Mouse (Mus musculus) forebrain, embryonic 16.5 days (tissue): ENCODE measurements at regions not wholly inside any gene's neighbourhood (a gene's known extent, or its start where the extent isn't known, plus 50 kb on each side); places are given as distances from the start of the nearest gene placed in this dataset.

Source experiments
- ATAC-seq: fragments of 200-750 bp; cut with Nextera tagmentation; 2 replicates; pipeline ENCODE4 v1.8.0; 2017; ENCODE audit warnings: mild to moderate bottlenecking, moderate library complexity
- H3K27ac ChIP-seq: fragments of 300-500 bp; sonication (generic); 2 replicates; pipeline ENCODE4 v1.5.1; 2014; ENCODE audit warnings: low read length, control low read depth
- H3K27me3 ChIP-seq: fragments of 300-500 bp; sonication (generic); replicated peaks from 2 replicates; pipeline ENCODE4 v1.6.1; 2014; ENCODE audit warnings: low read length; ENCODE audit not compliant: control insufficient read depth, insufficient read depth
- H3K36me3 ChIP-seq: fragments of 300-500 bp; sonication (generic); 2 replicates; pipeline ENCODE4 v1.6.1; 2014; ENCODE audit not compliant: control insufficient read depth, insufficient read depth
- H3K4me1 ChIP-seq: fragments of 300-500 bp; sonication (generic); replicated peaks from 2 replicates; pipeline ENCODE4 v1.6.1; 2014; ENCODE audit warnings: low read length; ENCODE audit not compliant: control insufficient read depth, insufficient read depth
- H3K4me2 ChIP-seq: fragments of 300-500 bp; sonication (generic); 2 replicates; pipeline ENCODE4 v1.6.1; 2014; ENCODE audit warnings: mild to moderate bottlenecking, low read length, control low read depth
- H3K4me3 ChIP-seq: fragments of 300-500 bp; sonication (generic); replicated peaks from 2 replicates; pipeline ENCODE4 v1.5.1; 2014; ENCODE audit warnings: mild to moderate bottlenecking, low read length, control low read depth
- H3K9ac ChIP-seq: fragments of 300-500 bp; sonication (generic); replicated peaks from 2 replicates; pipeline ENCODE4 v1.6.1; 2014; ENCODE audit warnings: low read depth, low read length, control low read depth
- H3K9me3 ChIP-seq: fragments of 300-500 bp; sonication (generic); 2 replicates; pipeline ENCODE4 v1.6.1; 2016; ENCODE audit warnings: low read length; ENCODE audit not compliant: control insufficient read depth
- WGBS: fragments of 180-500 bp; shearing (Covaris S2); extraction: QIAGEN DNeasy Blood & Tissue Kit; methylation state at CpG from one replicate; pipeline ENCODE4 v1.1.7; 2014; 5-methylcytosine and 5-hydroxymethylcytosine counted together

DNA sequence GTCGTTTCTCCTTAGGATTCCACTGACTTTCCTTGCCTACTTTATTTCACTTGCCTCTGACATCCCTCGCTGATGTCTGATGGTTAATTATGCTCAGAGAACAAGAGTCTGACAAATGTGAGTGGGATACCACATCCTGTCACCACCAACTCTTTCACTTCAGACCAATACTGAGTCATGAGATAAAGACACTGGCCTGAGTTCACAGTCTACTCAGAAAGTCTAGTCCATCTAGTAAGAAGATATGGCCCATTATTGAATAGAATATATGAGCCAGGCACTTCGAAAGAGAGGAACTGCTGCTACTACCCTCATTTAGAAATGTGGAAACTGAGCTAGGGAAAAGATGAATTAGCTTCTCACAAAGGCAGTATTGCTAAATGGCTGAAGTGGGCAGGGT lies 210.0 kb upstream of the Gnpda2 start:
- no peak overlapping the region for H3K4me2 ChIP-seq
- H3K9me3 ChIP-seq: no peaks in the 10 kb centered on the region
- no peaks in the 10 kb centered on the region for H3K4me1 ChIP-seq
- H3K36me3 ChIP-seq: no peaks in the 10 kb centered on the region
- no peak overlapping the region for H3K9ac ChIP-seq
- WGBS: 87% methylated on average over 3 of the region's 3 CpGs
- ATAC-seq: no peak
- no peak overlapping the region for H3K27ac ChIP-seq
- H3K4me3 ChIP-seq: no peak overlapping the region
- no peaks in the 10 kb centered on the region for H3K27me3 ChIP-seq

DNA sequence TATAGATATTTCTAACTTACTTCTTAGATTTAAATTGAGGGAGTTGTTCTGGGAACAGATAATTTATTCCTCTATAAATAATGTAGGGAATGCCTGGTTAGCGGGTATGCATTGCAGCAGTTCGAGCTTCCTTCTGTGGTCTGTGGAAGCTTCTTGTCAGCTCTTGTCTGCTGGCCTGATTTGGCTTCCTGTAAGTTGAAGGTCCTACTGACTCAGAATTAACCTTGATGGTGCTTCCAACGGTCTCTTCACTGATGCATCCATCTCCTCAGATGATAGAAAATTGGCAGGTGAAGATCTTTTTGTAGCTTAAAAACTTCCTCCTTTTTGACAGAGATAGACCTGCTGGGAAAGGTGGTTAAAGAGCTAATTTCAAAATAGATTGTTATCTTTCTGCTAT lies 203.2 kb upstream of the Gnpda2 start:
- Histone ChIP-seq H3K9me3 (no peaks in the 10 kb centered on the region), H3K36me3 (no peaks in the 10 kb centered on the region), H3K4me2 (no peak overlapping the region), H3K9ac (no peak overlapping the region), H3K27ac (no peak overlapping the region), H3K27me3 (no peaks in the 10 kb centered on the region), H3K4me1 (no peaks in the 10 kb centered on the region), H3K4me3 (no peak overlapping the region)
- ATAC-seq: no peak
- 82% methylated on average over 3 of the region's 3 CpGs for WGBS

DNA sequence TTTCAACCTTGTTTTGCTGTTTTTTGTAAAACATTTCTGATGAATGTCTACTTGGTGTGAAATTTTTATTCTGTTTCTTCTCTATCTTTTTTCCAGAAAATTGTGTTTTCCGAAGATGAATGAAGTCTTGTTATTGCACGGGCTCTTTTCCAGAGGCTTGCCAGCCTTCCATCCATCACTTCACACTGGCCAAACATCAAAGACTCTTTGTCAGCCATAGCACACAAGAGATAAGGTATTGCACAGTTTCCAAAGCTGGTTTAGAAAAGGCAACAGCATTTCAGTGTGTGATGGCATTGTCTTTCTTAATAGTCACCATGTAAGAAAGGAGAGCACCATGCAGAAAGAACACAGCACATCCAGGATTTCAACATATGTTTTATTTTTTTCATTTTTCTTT lies 202.5 kb upstream of the Gnpda2 start:
- Histone ChIP-seq H3K9ac (no peak overlapping the region), H3K27me3 (no peaks in the 10 kb centered on the region), H3K4me3 (no peak overlapping the region), H3K27ac (no peak overlapping the region), H3K9me3 (no peaks in the 10 kb centered on the region), H3K36me3 (no peaks in the 10 kb centered on the region), H3K4me1 (no peaks in the 10 kb centered on the region), H3K4me2 (no peak overlapping the region)
- no peak for ATAC-seq
- 69% methylated on average over 2 of the region's 2 CpGs for WGBS

DNA sequence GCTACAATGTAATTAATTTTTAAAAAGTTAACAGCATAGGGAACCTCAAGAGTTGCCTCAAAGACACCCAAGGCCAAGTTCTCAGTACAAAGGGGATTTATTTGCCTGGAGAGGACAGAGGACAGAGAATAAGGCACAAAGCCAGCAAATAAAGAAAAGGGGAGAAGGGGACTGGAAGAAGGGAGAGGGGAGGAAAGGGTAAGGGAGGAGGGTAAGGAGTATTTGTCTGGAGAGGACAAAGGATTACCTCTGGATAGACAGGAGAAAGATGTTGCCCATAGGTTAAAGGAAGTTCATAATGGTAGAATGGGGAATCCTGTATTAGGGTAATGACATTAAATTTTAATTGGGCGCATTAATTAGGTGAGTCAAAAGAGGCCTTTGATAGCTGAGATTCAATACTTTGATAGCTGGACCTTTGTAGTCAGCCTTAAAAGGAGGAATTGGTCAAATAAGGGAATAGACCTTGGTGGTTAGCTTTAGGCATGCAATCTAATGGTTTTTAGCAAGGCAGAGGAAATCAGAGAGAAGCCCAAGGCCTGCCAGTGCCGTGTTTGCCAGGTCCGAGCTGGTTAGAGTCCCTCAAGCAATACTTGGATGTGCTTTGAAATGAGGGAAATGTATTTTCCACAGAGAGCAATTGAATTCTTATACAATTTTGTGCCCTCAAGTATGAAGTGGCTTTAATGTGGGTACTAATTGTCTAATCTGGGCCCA lies 164.8 kb upstream of the Gnpda2 start:
- H3K4me3 ChIP-seq: no peak overlapping the region
- no peak overlapping the region for H3K4me2 ChIP-seq
- peak; percentile 50; the same call in 1 of the 2 replicates for ATAC-seq
- 27% methylated on average over 3 of the region's 3 CpGs for WGBS
- no peaks in the 10 kb centered on the region for H3K27me3 ChIP-seq
- H3K36me3 ChIP-seq: no peaks in the 10 kb centered on the region
- H3K27ac ChIP-seq: no peak overlapping the region
- H3K4me1 ChIP-seq: peaks cover 6% of the 10 kb centered on the region; the same call in 1 of the 2 replicates
- no peaks in the 10 kb centered on the region for H3K9me3 ChIP-seq
- no peak overlapping the region for H3K9ac ChIP-seq

DNA sequence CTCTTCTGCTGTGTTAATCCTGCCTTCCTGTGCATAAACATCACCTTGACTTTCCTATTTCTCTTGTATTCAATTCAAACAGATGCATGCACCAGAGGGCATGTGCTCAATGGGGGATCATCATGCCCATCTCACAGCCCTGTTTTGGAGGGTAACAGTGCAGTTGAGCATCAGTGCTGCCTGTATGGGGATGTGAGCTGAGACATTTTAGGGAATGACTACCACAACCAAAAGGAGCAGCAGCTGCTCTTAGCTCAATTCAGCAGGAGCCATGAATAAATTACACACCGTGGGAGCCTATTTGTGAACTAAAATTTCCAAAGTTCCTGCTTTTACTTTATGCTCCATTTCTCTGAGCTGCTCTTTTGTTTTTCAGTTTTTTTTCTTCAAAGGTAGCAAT lies 164.2 kb upstream of the Gnpda2 start:
- Histone ChIP-seq H3K4me3 (no peak overlapping the region), H3K4me1 (peaks cover 6% of the 10 kb centered on the region; the same call in 1 of the 2 replicates), H3K4me2 (no peak overlapping the region), H3K27me3 (no peaks in the 10 kb centered on the region), H3K36me3 (no peaks in the 10 kb centered on the region), H3K27ac (no peak overlapping the region), H3K9me3 (no peaks in the 10 kb centered on the region), H3K9ac (no peak overlapping the region)
- peak; percentile 64 for ATAC-seq
- WGBS: 5% methylated on average over 1 of the region's 1 CpGs

DNA sequence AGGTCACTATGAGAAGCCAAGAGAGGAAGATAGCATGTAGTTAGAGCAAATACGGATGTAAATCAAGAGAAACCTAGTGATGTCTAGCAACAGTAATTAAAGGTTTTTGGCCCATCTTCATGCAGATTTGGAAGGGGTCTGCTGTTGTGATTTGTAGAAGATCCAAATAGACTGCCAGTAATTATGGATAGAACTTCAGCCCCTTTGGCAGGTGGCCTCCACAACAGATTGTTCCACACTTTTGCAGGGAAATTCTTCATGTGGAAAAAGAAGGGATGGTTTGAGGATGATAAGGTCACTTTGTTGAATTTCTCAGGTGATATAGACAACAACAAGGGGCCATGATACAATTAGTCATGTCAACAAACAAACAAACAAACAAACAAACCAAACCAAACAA lies 148.4 kb upstream of the Gnpda2 start:
- no peak overlapping the region for H3K4me3 ChIP-seq
- H3K4me2 ChIP-seq: no peak overlapping the region
- H3K27ac ChIP-seq: no peak overlapping the region
- H3K36me3 ChIP-seq: no peaks in the 10 kb centered on the region
- H3K27me3 ChIP-seq: no peaks in the 10 kb centered on the region
- no peaks in the 10 kb centered on the region for H3K9me3 ChIP-seq
- peak; percentile 33; the same call in 1 of the 2 replicates for ATAC-seq
- H3K9ac ChIP-seq: no peak overlapping the region
- H3K4me1 ChIP-seq: no peaks in the 10 kb centered on the region
- WGBS: 76% methylated on average over 1 of the region's 1 CpGs

DNA sequence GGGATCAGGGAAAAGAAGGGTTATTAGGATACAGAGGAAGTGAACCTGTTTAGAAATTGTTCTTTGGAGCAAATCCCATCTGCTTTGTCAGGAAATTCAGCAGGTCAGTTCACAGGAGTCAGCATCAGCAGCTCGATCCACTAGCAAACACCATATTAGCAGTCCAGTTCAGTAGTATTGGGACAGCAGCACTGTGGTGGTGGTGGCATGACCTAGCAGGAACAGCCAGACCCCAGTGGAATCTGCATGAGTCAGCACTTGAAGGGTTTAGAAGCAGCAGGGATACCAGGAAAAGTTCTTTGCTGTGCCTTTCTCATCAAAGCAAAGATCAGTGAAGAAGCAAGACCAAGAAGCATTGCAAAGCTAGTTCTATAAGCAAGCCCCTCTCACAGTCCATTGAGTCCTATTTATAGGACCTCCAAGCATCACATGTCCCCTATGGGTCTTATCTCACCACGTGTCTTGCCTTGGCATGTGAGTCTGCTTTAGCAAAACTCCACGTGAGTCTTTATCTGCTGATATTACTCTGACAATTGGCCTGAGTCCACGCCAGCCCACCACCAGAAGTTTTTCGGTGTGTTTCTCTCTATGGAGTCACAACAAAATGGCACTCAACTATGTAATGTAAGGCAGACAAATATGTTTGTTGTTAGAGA lies 129.3 kb upstream of the Gnpda2 start:
- Histone ChIP-seq H3K9me3 (no peaks in the 10 kb centered on the region), H3K27me3 (no peaks in the 10 kb centered on the region), H3K36me3 (no peaks in the 10 kb centered on the region), H3K4me2 (no peak overlapping the region), H3K4me1 (no peaks in the 10 kb centered on the region), H3K27ac (no peak overlapping the region), H3K9ac (no peak overlapping the region), H3K4me3 (no peak overlapping the region)
- no peak for ATAC-seq
- WGBS: 79% methylated on average over 5 of the region's 5 CpGs

DNA sequence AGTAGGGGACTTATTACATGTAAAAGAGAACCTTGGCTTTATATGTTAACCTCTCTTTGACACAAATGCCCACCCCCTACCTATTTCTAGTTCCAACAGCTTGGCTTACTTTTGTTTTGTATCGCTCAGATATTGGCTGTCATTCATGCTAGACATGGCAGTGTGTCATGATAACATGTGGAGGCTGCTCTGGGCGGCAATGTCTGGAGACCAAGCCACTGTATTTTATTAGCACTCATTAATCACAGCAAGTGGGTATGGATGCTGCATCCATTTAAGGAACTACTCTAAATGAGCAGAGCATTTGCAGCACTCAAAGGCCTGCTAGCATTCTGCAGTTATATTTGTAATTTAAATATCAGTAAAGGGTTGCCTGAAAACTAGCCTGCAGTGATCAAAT lies 123.9 kb upstream of the Gnpda2 start:
- Histone ChIP-seq H3K9me3 (no peaks in the 10 kb centered on the region), H3K4me3 (no peak overlapping the region), H3K27me3 (no peaks in the 10 kb centered on the region), H3K36me3 (no peaks in the 10 kb centered on the region), H3K4me1 (no peaks in the 10 kb centered on the region), H3K9ac (no peak overlapping the region), H3K27ac (no peak overlapping the region), H3K4me2 (no peak overlapping the region)
- ATAC-seq: peak; percentile 64
- 40% methylated on average over 2 of the region's 2 CpGs for WGBS

DNA sequence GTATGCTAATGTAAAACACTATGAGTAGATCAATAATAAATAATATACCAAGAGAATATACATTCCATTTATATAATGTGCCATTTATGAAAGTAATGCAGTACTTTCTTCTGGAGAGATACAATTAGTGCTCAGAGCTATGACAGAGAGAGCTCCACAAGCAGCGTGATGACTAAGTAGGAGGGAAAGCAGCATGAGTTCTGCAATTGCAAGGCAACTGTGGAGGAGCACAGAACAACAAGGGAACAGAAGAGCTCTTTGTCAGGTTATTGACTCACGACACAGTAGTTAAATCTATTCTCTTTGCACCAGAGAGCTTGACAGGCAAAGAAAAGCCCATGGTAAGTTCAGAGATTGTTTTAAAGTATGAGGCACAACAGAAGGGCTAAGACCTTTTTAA lies 115.0 kb upstream of the Gnpda2 start:
- WGBS: 11% methylated on average over 2 of the region's 2 CpGs
- H3K9me3 ChIP-seq: no peaks in the 10 kb centered on the region
- H3K4me1 ChIP-seq: peaks cover 2% of the 10 kb centered on the region
- H3K4me3 ChIP-seq: no peak overlapping the region
- ATAC-seq: no peak
- H3K27me3 ChIP-seq: no peaks in the 10 kb centered on the region
- H3K9ac ChIP-seq: no peak overlapping the region
- no peak overlapping the region for H3K4me2 ChIP-seq
- no peaks in the 10 kb centered on the region for H3K36me3 ChIP-seq
- no peak overlapping the region for H3K27ac ChIP-seq
